5 mouse cellular contexts compared by ENCODE assay signal in genomic region chr5:25738902-25739301, GRCm38 (mm10). TPM values are rescaled to one million over a fixed set of nuclear protein-coding genes. Genes with fewer than 3 reads are reported as not detected.
A peak's percentile ranks its signal among the peaks of the same experiment; 100 is the strongest.
DNase-seq lines count a peak whose midpoint lies in the region; ATAC-seq and TF ChIP-seq lines count a peak whose summit lies in the region.
"Not testable (repeated sequence)": the region's sequence is repeated elsewhere in the genome, so short reads cannot be mapped to it uniquely, and the experiment has no call there.

No protein-coding gene starts in this region.

- in situ Hi-C loops in Patski (cut with MboI; ENCODE audit: low pct_unique_long_range_greater_than_20kb): loop anchor here (25.0 kb wide), 1 partner anchor 552 kb away; the partner anchor contains the start of gene Galntl5

- H3K4me3 ChIP-seq in forebrain, embryonic 11.5 days (ENCODE audit: low read depth, low read length); forebrain, embryonic 13.5 days; forebrain, embryonic 15.5 days: not testable (repeated sequence)

- CTCF ChIA-PET in Patski (lab: Charles Lee): interaction anchor here (1.4 to 1.5 kb wide), 2 partner anchors 11 to 64 kb away, joined by 3 read pairs; no protein-coding TSS in a partner anchor

- not testable (repeated sequence) for DNase-seq in Patski (ENCODE audit: low read depth, low spot score)
- peak; percentile 56 for DNase-seq in forebrain, embryonic 11.5 days (ENCODE audit: low spot score)
- DNase-seq in heart, adult 11 months: peak; percentile 43

- not testable (repeated sequence) for ATAC-seq in Patski
- peak; percentile 77 for ATAC-seq in forebrain, embryonic 11.5 days (replicated peaks; ENCODE audit: low FRiP score)
- peak; percentile 85 for ATAC-seq in forebrain, embryonic 13.5 days
- peak; percentile 77 for ATAC-seq in forebrain, embryonic 15.5 days (replicated peaks)

- not testable (repeated sequence) for H3K4me1 ChIP-seq in forebrain, embryonic 11.5 days (replicated peaks; ENCODE audit: control insufficient read depth, insufficient read depth, low read length); forebrain, embryonic 13.5 days; forebrain, embryonic 15.5 days

- not testable (repeated sequence) for H3K27me3 ChIP-seq in Patski; forebrain, embryonic 11.5 days (ENCODE audit: control insufficient read depth, insufficient read depth, low read length); forebrain, embryonic 13.5 days; forebrain, embryonic 15.5 days

- H3K27ac ChIP-seq in forebrain, embryonic 11.5 days (ENCODE audit: low read depth, low read length); forebrain, embryonic 13.5 days: not testable (repeated sequence)
- 0 out of 2 replicates have a peak overlapping the region, but pooled peaks have one; percentile 8 for H3K27ac ChIP-seq in forebrain, embryonic 15.5 days (replicated peaks)

- 71% methylated on average over 1 of the region's 1 CpGs for WGBS in forebrain, embryonic 11.5 days
- 48% methylated on average over 1 of the region's 1 CpGs for WGBS in forebrain, embryonic 13.5 days
- WGBS in forebrain, embryonic 15.5 days: 51% methylated on average over 1 of the region's 1 CpGs

- not testable (repeated sequence) for H3K9me3 ChIP-seq in forebrain, embryonic 11.5 days (ENCODE audit: control insufficient read depth, low read length); forebrain, embryonic 13.5 days (replicated peaks); forebrain, embryonic 15.5 days

- not testable (repeated sequence) for H3K36me3 ChIP-seq in forebrain, embryonic 11.5 days (ENCODE audit: control insufficient read depth, insufficient read depth, low read length); forebrain, embryonic 13.5 days (ENCODE audit: poor library complexity, severe bottlenecking); forebrain, embryonic 15.5 days

- TF ChIP-seq CTCF in Patski (IDR thresholded peaks at IDR 0.05): peak; percentile 7

- H3K9ac ChIP-seq in forebrain, embryonic 11.5 days (ENCODE audit: low read length); forebrain, embryonic 13.5 days; forebrain, embryonic 15.5 days (replicated peaks): not testable (repeated sequence)

- POLR2A ChIA-PET in Patski (lab: Charles Lee): interaction anchor here (0.7 kb wide), 1 partner anchor 803 kb away, joined by 4 read pairs; no protein-coding TSS in a partner anchor

- H3K4me2 ChIP-seq in forebrain, embryonic 11.5 days (ENCODE audit: low read depth, low read length, severe bottlenecking); forebrain, embryonic 13.5 days; forebrain, embryonic 15.5 days (replicated peaks): not testable (repeated sequence)

RNA-seq across cellular contexts. Expression of gene Actr3b, which starts 20.9 kb away (rescaled TPM):
- polyA plus RNA-seq in Patski (2021): 0.35 TPM
- polyA plus RNA-seq in forebrain, embryonic 11.5 days (2014; fragmentation: Nextera tagmentation; extraction: Ambion mirVana): 16.1 and 17.4 TPM in 2 replicates
- 29.7 and 29.9 TPM in 2 replicates for polyA plus RNA-seq in forebrain, embryonic 13.5 days (2015; fragmentation: Nextera tagmentation; extraction: Ambion mirVana)
- polyA plus RNA-seq in forebrain, embryonic 15.5 days (2015; fragmentation: Nextera tagmentation; extraction: Ambion mirVana): 48.7 and 49.3 TPM in 2 replicates

RNA-seq across cellular contexts. Expression of gene Xrcc2, which starts 33.3 kb away (rescaled TPM):
- 6.8 TPM for polyA plus RNA-seq in Patski (2021)
- 14.9 and 19.8 TPM in 2 replicates for polyA plus RNA-seq in forebrain, embryonic 11.5 days (2014; fragmentation: Nextera tagmentation; extraction: Ambion mirVana)
- 10.8 and 11.3 TPM in 2 replicates for polyA plus RNA-seq in forebrain, embryonic 13.5 days (2015; fragmentation: Nextera tagmentation; extraction: Ambion mirVana)
- polyA plus RNA-seq in forebrain, embryonic 15.5 days (2015; fragmentation: Nextera tagmentation; extraction: Ambion mirVana): 6.6 and 7.7 TPM in 2 replicates

Comparison
In these comparisons a context has a peak if more than half of its experiments do, and no peak if none do; other contexts are left out.
1. RNA of gene Actr3b, which starts 20.9 kb away (polyA plus RNA-seq): 48.7 to 49.3 TPM in forebrain, embryonic 15.5 days, 29.7 to 29.9 TPM in forebrain, embryonic 13.5 days and 16.1 to 17.4 TPM in forebrain, embryonic 11.5 days; 0.35 TPM in Patski (single experiment); every median in the first group is over 10 times any median in the second.